Mouse (Mus musculus) C3H10T1/2 (cell line): Measurements from ENCODE around the gene Olfr1437. TPM values are rescaled to one million over a fixed set of nuclear protein-coding genes. Genes with fewer than 3 reads are reported as not detected.

Experiments used
- polyA plus RNA-seq, 2 experiments: library from polyadenylated mRNA; unstranded; fragments of >200 nt; fragmentation: generic; extraction: Trizol; gene quantifications; one replicate each; pipeline ENCODE4 v1.2.1; 2012; ENCODE audit warnings: missing spikeins in 2 of 2

The Olfr1437 gene
- polyA plus RNA-seq: not detected

GRCm38 (mm10) chr19:12325001-12325400 lies at the start of gene Olfr1437:
Gene Olfr1437 (minus strand): TSS chr19:12325101.

DNA sequence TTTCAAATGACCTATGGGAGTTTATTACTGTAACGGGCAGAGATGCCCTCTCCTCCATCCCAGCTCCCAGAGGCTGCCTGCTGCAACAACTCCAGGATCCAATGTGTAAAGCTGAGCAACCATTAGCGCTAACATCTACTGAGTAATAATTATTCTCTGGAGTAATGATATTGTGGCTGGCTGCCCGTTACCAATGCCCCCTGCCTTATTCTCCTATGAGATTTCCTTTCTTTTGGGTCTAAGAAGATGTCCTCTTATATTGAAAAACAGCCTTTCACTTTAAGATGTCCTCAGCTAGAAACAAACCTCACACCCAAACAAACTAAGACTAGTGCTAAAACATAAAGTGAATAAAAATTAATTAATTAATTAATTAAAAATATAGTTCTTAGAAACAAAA lies 10.9 kb upstream of the Olfr1437 start, which contains the start of gene Olfr1438-ps1:
Olfr1438-ps1 (minus strand) TSS at position 101 of the 400 bp plus-strand sequence.

GRCm38 (mm10) chr19:12299030-12299429 lies 25.9 kb downstream of the Olfr1437 start, which contains the start of gene Olfr1436:
Gene Olfr1436 (minus strand): TSS chr19:12299130.

GRCm38 (mm10) chr19:12279554-12279953 lies 45.3 kb downstream of the Olfr1437 start, which contains the start of gene Olfr1434:
Gene Olfr1434 (plus strand): TSS chr19:12279854.

Other genes with a start within 250 kb of the Olfr1437 start
- gene Olfr1425, start 247.4 kb downstream of the Olfr1437 start, polyA plus RNA-seq: not detected
- gene Olfr1426, start 233.1 kb downstream of the Olfr1437 start, polyA plus RNA-seq: not detected
- gene Olfr1427, start 221.8 kb downstream of the Olfr1437 start, polyA plus RNA-seq: not detected
- not detected for gene Olfr1428, start 209.2 kb downstream of the Olfr1437 start, polyA plus RNA-seq
- not detected for gene Olfr76, start 201.9 kb downstream of the Olfr1437 start, polyA plus RNA-seq
- gene Olfr1555-ps1, start 155.0 kb downstream of the Olfr1437 start, polyA plus RNA-seq: not detected
- not detected for gene Olfr1431, start 124.5 kb downstream of the Olfr1437 start, polyA plus RNA-seq
- gene Olfr1432, start 92.5 kb downstream of the Olfr1437 start, polyA plus RNA-seq: not detected
- gene Olfr262, start 83.4 kb downstream of the Olfr1437 start, polyA plus RNA-seq: not detected
- not detected for gene Olfr235, start 64.1 kb downstream of the Olfr1437 start, polyA plus RNA-seq
- gene Olfr1434, start 45.2 kb downstream of the Olfr1437 start, polyA plus RNA-seq: not detected
- not detected for gene Olfr1436, start 26.0 kb downstream of the Olfr1437 start, polyA plus RNA-seq
- gene Olfr1438-ps1, start 10.8 kb upstream of the Olfr1437 start, polyA plus RNA-seq: not detected
- gene Olfr1440, start 62.2 kb upstream of the Olfr1437 start, polyA plus RNA-seq: not detected
- gene Olfr1441, start 92.3 kb upstream of the Olfr1437 start, polyA plus RNA-seq: not detected
- not detected for gene Pfpl, start 102.8 kb upstream of the Olfr1437 start, polyA plus RNA-seq
- under 1 TPM in 1 of 2 experiments, not detected in 1; 0.05 TPM for gene Mpeg1, start 135.7 kb upstream of the Olfr1437 start, polyA plus RNA-seq
- 1 to 10 TPM; 1.8 to 8.0 TPM for gene Dtx4, start 176.4 kb upstream of the Olfr1437 start, polyA plus RNA-seq
- gene Fam111a, start 220.6 kb upstream of the Olfr1437 start, polyA plus RNA-seq: 1 to 10 TPM; 3.0 to 6.9 TPM